Mouse (Mus musculus) limb, embryonic 14.5 days (tissue): ENCODE results near the gene Igf1r. TPM values are rescaled to one million over a fixed set of nuclear protein-coding genes. Genes with fewer than 3 reads are reported as not detected.
A peak's percentile ranks its signal among the peaks of the same experiment; 100 is the strongest.

Experiments
- ATAC-seq: fragments of 200-750 bp; cut with Nextera tagmentation; 2 replicates; pipeline ENCODE4 v1.8.0; 2017; ENCODE audit warnings: low read depth, moderate number of reproducible peaks, moderate TSS enrichment; ENCODE audit not compliant: low FRiP score
- DNase-seq: peaks from one replicate; pipeline ENCODE4 v3.0.0-alpha.2; 2015; ENCODE audit warnings: low spot score
- H3K27ac ChIP-seq: fragments of 300-500 bp; sonication (generic); replicated peaks from 2 replicates; pipeline ENCODE4 v1.5.1; 2014; ENCODE audit warnings: low read depth, mild to moderate bottlenecking, low read length, moderate library complexity, mixed read lengths
- H3K27me3 ChIP-seq: fragments of 300-500 bp; sonication (generic); 2 replicates; pipeline ENCODE4 v1.6.1; 2014; ENCODE audit warnings: low read length, mixed read lengths; ENCODE audit not compliant: control insufficient read depth, insufficient read depth
- H3K36me3 ChIP-seq: fragments of 300-500 bp; sonication (generic); 2 replicates; pipeline ENCODE4 v1.6.1; 2014; ENCODE audit warnings: mild to moderate bottlenecking, low read length, moderate library complexity, mixed read lengths; ENCODE audit not compliant: control insufficient read depth, insufficient read depth
- H3K4me1 ChIP-seq: fragments of 300-500 bp; sonication (generic); 2 replicates; pipeline ENCODE4 v1.6.1; 2014; ENCODE audit warnings: antibody characterized with exemption, low read length, mixed read lengths; ENCODE audit not compliant: control insufficient read depth, insufficient read depth
- H3K4me2 ChIP-seq: fragments of 300-500 bp; sonication (generic); replicated peaks from 2 replicates; pipeline ENCODE4 v1.6.1; 2014; ENCODE audit warnings: low read depth, mild to moderate bottlenecking, low read length, moderate library complexity; ENCODE audit not compliant: severe bottlenecking
- H3K4me3 ChIP-seq: fragments of 300-500 bp; sonication (generic); replicated peaks from 2 replicates; pipeline ENCODE4 v1.5.1; 2014; ENCODE audit warnings: low read length
- H3K9ac ChIP-seq: fragments of 300-500 bp; sonication (generic); 2 replicates; pipeline ENCODE4 v1.6.1; 2014; ENCODE audit warnings: mild to moderate bottlenecking, low read depth, low read length, moderate library complexity; ENCODE audit not compliant: severe bottlenecking
- H3K9me3 ChIP-seq: fragments of 300-500 bp; sonication (generic); 2 replicates; pipeline ENCODE4 v1.6.1; 2016; ENCODE audit warnings: low read length; ENCODE audit not compliant: control insufficient read depth
- POLR2A ChIP-seq: fragments of 200-500 bp; IDR thresholded peaks from 2 replicates; pipeline ENCODE4 v1.8.0; 2012; ENCODE audit warnings: inconsistent platforms, mild to moderate bottlenecking, moderate library complexity, borderline replicate concordance; ENCODE audit not compliant: insufficient read depth, insufficient read length; ENCODE audit errors: extremely low read depth
- WGBS: fragments of 180-500 bp; shearing (Covaris S2); extraction: QIAGEN DNeasy Blood & Tissue Kit; methylation state at CpG from one replicate; pipeline ENCODE4 v1.1.7; 2014; 5-methylcytosine and 5-hydroxymethylcytosine counted together
- polyA plus RNA-seq, 2 experiments: library from polyadenylated mRNA; depleted of rRNA in 1 of 2; stranded (reverse) in 1 of 2; unstranded in 1 of 2; fragments of >200 nt; fragmentation: Nextera tagmentation in 1 of 2; extraction: Ambion mirVana in 1 of 2; gene quantifications; 2 replicates each; pipeline versions ENCODE4 v1.2.1 to v1.2.3; 2012 to 2014

Igf1r gene
- polyA plus RNA-seq, 2 experiments = 22.5 to 34.6 TPM

GRCm38 (mm10) chr7:67957376-67957775 is 4.7 kb downstream of the Igf1r start:
- Histone ChIP-seq H3K4me3 (no peak overlapping the region), H3K9ac (no peak overlapping the region), H3K27ac (no peak overlapping the region), H3K4me2 (no peak overlapping the region), H3K27me3 (no peaks in the 10 kb centered on the region), H3K9me3 (no peaks in the 10 kb centered on the region), H3K4me1 (peaks cover 54% of the 10 kb centered on the region), H3K36me3 (no peaks in the 10 kb centered on the region)
- ATAC-seq (no peak), DNase-seq (no peak)
- 67% methylated on average over 6 of the region's 6 CpGs for WGBS
- no peak for TF ChIP-seq POLR2A

- Histone ChIP-seq H3K27ac (no peak overlapping the region), H3K9ac (no peak overlapping the region), H3K36me3 (no peaks in the 10 kb centered on the region), H3K9me3 (no peaks in the 10 kb centered on the region), H3K4me1 (peaks cover 54% of the 10 kb centered on the region), H3K4me3 (no peak overlapping the region), H3K4me2 (no peak overlapping the region), H3K27me3 (no peaks in the 10 kb centered on the region)
- 57% methylated on average over 18 of the region's 18 CpGs for WGBS
- ATAC-seq = no peak
- DNase-seq = no peak
- TF ChIP-seq POLR2A = no peak
Measured at GRCm38 (mm10) chr7:67958045-67958444, 5.4 kb downstream of the Igf1r start.

GRCm38 (mm10) chr7:67960701-67961100 is 8.1 kb downstream of the Igf1r start:
- no peak overlapping the region for H3K27ac ChIP-seq
- DNase-seq = no peak
- H3K36me3 ChIP-seq = no peaks in the 10 kb centered on the region
- H3K9ac ChIP-seq = no peak overlapping the region
- no peak for ATAC-seq
- peaks cover 47% of the 10 kb centered on the region for H3K4me1 ChIP-seq
- WGBS = 63% methylated on average over 9 of the region's 9 CpGs
- TF ChIP-seq POLR2A = no peak
- no peak overlapping the region for H3K4me2 ChIP-seq
- H3K4me3 ChIP-seq = no peak overlapping the region
- no peaks in the 10 kb centered on the region for H3K27me3 ChIP-seq
- no peaks in the 10 kb centered on the region for H3K9me3 ChIP-seq

DNA sequence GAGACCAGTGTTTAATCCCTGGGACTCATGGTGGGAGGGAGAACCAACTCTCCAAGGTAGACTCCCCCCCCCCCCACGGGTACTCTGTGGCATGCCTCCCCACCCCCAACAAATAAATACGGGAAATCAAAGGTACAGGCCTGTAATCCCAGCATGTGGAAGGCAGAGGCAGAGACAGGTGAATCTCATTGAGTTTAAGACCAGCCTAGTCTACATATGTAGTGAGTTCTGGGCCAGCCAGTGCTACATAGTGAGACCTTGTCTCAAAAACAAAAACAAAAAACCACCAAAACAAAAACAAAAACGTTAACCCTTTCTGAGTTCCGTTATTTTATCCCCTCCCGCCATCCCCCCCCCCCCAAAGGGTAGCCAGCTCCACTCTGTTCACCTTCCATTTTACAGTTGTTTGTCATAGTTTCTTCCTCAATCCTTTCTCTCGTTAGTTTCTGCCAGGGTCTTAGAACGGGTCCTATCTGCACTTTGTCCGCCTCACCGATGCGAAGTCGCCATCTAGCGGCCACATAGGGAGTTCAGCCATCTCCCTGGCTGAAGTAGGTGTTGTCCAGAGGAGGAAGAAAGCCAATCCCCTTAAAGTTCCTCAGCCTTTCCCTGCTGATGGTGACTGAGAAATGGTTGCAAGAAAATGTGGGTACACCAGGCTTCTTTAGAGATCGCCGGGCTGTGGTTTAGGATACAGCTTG is 9.1 kb downstream of the Igf1r start:
- H3K27ac ChIP-seq = no peak overlapping the region
- 11% methylated on average over 14 of the region's 14 CpGs for WGBS
- H3K36me3 ChIP-seq = no peaks in the 10 kb centered on the region
- no peaks in the 10 kb centered on the region for H3K9me3 ChIP-seq
- no peaks in the 10 kb centered on the region for H3K27me3 ChIP-seq
- H3K4me1 ChIP-seq = peaks cover 43% of the 10 kb centered on the region
- DNase-seq = peak; percentile 74
- no peak overlapping the region for H3K9ac ChIP-seq
- ATAC-seq = peak; percentile 61; the same call in 1 of the 2 replicates
- no peak overlapping the region for H3K4me3 ChIP-seq
- no peak for TF ChIP-seq POLR2A
- H3K4me2 ChIP-seq = no peak overlapping the region

DNA sequence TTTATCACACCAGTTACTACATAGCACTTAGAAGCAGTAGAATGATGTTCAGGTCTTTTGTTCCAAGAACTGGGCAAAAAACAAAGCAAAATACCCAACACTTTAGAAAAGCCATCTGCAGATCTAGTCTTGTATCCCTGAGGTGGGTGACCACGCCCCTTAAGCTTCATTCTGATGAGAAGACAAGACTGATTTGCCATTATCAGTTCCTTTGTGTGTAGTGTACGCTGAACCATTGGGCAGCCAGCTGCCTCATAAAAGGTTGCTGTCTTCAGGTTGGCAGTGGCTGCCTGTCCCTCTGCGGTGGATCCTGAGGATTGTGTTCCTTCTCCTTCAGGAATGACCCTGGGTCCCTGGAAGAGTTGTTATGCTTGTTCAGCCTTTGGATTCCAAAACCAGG is 11.1 kb downstream of the Igf1r start:
- H3K4me1 ChIP-seq = peaks cover 28% of the 10 kb centered on the region; the same call in 1 of the 2 replicates
- H3K36me3 ChIP-seq = no peaks in the 10 kb centered on the region
- H3K27me3 ChIP-seq = no peaks in the 10 kb centered on the region
- DNase-seq = no peak
- H3K9me3 ChIP-seq = no peaks in the 10 kb centered on the region
- no peak overlapping the region for H3K9ac ChIP-seq
- no peak overlapping the region for H3K4me2 ChIP-seq
- H3K27ac ChIP-seq = no peak overlapping the region
- TF ChIP-seq POLR2A = no peak
- H3K4me3 ChIP-seq = no peak overlapping the region
- ATAC-seq = no peak
- 91% methylated on average over 3 of the region's 3 CpGs for WGBS
